Mouse (Mus musculus): ENCODE measurements at regions not wholly inside any gene's neighbourhood (a gene's known extent, or its start where the extent isn't known, plus 50 kb on each side); places are given as distances from the start of the nearest gene placed in this dataset.

- no peak for DNase-seq (ENCODE audit: low spot score)
Measured at GRCm38 (mm10) chr2:57424879-57425278, 187.4 kb downstream of the Gpd2 start.

GRCm38 (mm10) chr2:57425439-57425838 lies 188.0 kb downstream of the Gpd2 start:
- no peak for DNase-seq (ENCODE audit: low spot score)

GRCm38 (mm10) chr2:57450996-57451770 lies 213.7 kb downstream of the Gpd2 start:
- no peak for DNase-seq (ENCODE audit: low spot score)

GRCm38 (mm10) chr2:57453896-57454679 lies 216.7 kb downstream of the Gpd2 start:
- DNase-seq (ENCODE audit: low spot score): no peak

- no peak for DNase-seq (ENCODE audit: low spot score)
Measured at GRCm38 (mm10) chr2:57459901-57460300, 222.5 kb downstream of the Gpd2 start.

- no peak for DNase-seq (ENCODE audit: low spot score)
Measured at GRCm38 (mm10) chr2:57473873-57474272, 236.4 kb downstream of the Gpd2 start.

GRCm38 (mm10) chr2:57492116-57492515 lies 254.7 kb downstream of the Gpd2 start:
- DNase-seq (ENCODE audit: low spot score): no peak

- no peak for DNase-seq (ENCODE audit: low spot score)
Measured at GRCm38 (mm10) chr2:57492914-57493621, 255.6 kb downstream of the Gpd2 start.

- DNase-seq (ENCODE audit: low spot score): no peak
Measured at GRCm38 (mm10) chr2:57496315-57496954, 259.0 kb downstream of the Gpd2 start.

GRCm38 (mm10) chr2:57497933-57498332 lies 260.5 kb downstream of the Gpd2 start:
- no peak for DNase-seq (ENCODE audit: low spot score)

- no peak for DNase-seq (ENCODE audit: low spot score)
Measured at GRCm38 (mm10) chr2:57504678-57505077, 267.2 kb downstream of the Gpd2 start.

- DNase-seq (ENCODE audit: low spot score): no peak
Measured at GRCm38 (mm10) chr2:57522465-57522864, 285.0 kb downstream of the Gpd2 start.

GRCm38 (mm10) chr2:57522983-57523382 lies 285.5 kb downstream of the Gpd2 start:
- DNase-seq (ENCODE audit: low spot score): no peak

- no peak for DNase-seq (ENCODE audit: low spot score)
Measured at GRCm38 (mm10) chr2:57527966-57528365, 290.5 kb downstream of the Gpd2 start.

GRCm38 (mm10) chr2:57539842-57540241 lies 302.4 kb downstream of the Gpd2 start:
- DNase-seq (ENCODE audit: low spot score): no peak

- no peak for DNase-seq (ENCODE audit: low spot score)
Measured at GRCm38 (mm10) chr2:57565258-57565657, 327.8 kb downstream of the Gpd2 start.

GRCm38 (mm10) chr2:57566103-57566502 lies 328.7 kb downstream of the Gpd2 start:
- DNase-seq (ENCODE audit: low spot score): no peak

- DNase-seq (ENCODE audit: low spot score): no peak
Measured at GRCm38 (mm10) chr2:57567183-57567582, 329.7 kb downstream of the Gpd2 start.

GRCm38 (mm10) chr2:57587065-57587464 lies 349.6 kb downstream of the Gpd2 start:
- no peak for DNase-seq (ENCODE audit: low spot score)

- DNase-seq (ENCODE audit: low spot score): no peak
Measured at GRCm38 (mm10) chr2:57593558-57593957, 356.1 kb downstream of the Gpd2 start.

GRCm38 (mm10) chr2:57597694-57598358 lies 360.4 kb downstream of the Gpd2 start:
- DNase-seq (ENCODE audit: low spot score): no peak

GRCm38 (mm10) chr2:57611599-57611998 lies 374.2 kb downstream of the Gpd2 start:
- DNase-seq (ENCODE audit: low spot score): no peak
